Mouse (Mus musculus): ENCODE measurements around the gene Casq2. TPM values are rescaled to one million over a fixed set of nuclear protein-coding genes. Genes with fewer than 3 reads are reported as not detected.

The Casq2 gene
- polyA plus RNA-seq, 1 experiment from 2014 or later, result 7.0 TPM

DNA sequence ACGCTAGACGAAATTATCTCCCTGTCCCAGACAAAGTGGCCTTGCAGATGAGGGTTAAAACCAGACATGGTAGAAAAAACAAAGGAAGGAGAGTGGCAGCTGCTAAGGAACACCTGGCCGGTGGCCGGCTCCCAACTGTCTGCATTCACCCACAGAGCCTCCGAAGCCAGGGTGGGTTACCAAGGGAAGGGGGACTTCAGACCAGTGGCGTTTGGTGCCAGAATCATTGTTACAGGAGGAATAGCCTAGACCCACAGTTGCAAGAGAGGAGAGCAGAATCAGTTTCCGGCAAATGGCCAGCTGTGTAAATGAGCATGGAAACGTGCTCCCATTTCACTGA is 23.6 kb upstream of the Casq2 start:
- no peaks in the 10 kb centered on the region; the same call in 1 of the 2 replicates for H3K4me1 ChIP-seq (ENCODE audit: insufficient read depth, low read depth, low read length)
- TF ChIP-seq EP300 (IDR thresholded peaks at IDR 0.05) (no peak), CTCF (IDR thresholded peaks at IDR 0.05) (no peak)
- H3K27ac ChIP-seq (ENCODE audit: low read length), result no peak overlapping the region
- H3K9me3 ChIP-seq (ENCODE audit: low read length), result no peaks in the 10 kb centered on the region
- WGBS, result 27% methylated on average over 8 of the region's 8 CpGs
- ATAC-seq, result no peak
- no peak overlapping the region for H3K9ac ChIP-seq (replicated peaks; ENCODE audit: low read depth)
- H3K4me2 ChIP-seq (replicated peaks; ENCODE audit: low read depth, low read length), result no peak overlapping the region
- H3K36me3 ChIP-seq (ENCODE audit: insufficient read depth, low read length), result no peaks in the 10 kb centered on the region
- H3K4me3 ChIP-seq (ENCODE audit: low read depth, low read length), result no peak overlapping the region
- no peaks in the 10 kb centered on the region for H3K27me3 ChIP-seq (replicated peaks; ENCODE audit: insufficient read depth, low read length)
- DNase-seq (ENCODE audit: low spot score), result no peak

DNA sequence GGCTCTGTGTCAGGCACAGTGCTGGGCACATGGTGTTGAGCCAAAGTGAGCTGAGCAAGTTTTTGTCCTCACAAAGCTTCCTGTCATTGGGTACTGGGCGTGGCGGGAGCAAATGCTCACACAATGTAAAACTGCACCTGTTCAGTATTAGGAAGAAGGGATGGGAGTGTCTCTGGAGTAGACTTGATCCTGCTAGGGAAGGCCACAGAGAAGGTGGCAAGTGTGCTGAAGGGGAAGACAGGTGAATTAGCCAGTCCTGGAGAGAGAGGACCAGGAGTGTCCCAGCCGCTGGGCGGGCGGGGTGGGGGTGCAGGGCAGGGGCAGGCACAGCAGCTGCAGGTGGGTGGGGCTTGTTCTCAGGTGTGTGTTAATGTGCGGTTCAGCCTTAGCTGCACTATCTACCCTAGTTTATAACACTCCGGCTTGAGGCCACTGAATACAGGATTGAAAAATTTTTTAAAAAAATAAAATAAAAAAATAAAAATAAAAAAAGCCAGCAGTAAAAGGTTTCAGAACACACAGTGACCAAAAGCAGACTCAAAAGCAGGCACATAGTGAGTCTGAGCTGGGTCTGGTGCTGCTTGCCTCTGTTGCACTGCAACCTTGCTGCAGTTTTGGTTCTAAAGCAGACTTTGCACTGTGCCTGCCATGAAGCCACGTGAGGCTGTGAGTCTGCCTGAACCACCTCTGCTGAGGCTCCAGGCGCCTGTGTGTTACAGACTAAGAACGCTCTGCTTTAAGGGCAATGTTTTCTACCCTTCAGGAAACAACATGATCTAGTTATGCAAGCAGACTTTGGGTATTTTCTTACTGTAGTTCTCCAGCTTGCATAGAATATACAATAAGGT is 22.7 kb upstream of the Casq2 start:
- Histone ChIP-seq H3K4me2 (replicated peaks; ENCODE audit: low read depth, low read length) (no peak overlapping the region), H3K27ac (ENCODE audit: low read length) (no peak overlapping the region), H3K27me3 (replicated peaks; ENCODE audit: insufficient read depth, low read length) (no peaks in the 10 kb centered on the region; the same call in 1 of the 2 replicates), H3K4me1 (ENCODE audit: insufficient read depth, low read depth, low read length) (no peaks in the 10 kb centered on the region; the same call in 1 of the 2 replicates), H3K9ac (replicated peaks; ENCODE audit: low read depth) (no peak overlapping the region), H3K9me3 (ENCODE audit: low read length) (no peaks in the 10 kb centered on the region), H3K4me3 (ENCODE audit: low read depth, low read length) (no peak overlapping the region), H3K36me3 (ENCODE audit: insufficient read depth, low read length) (no peaks in the 10 kb centered on the region)
- no peak for TF ChIP-seq CTCF (IDR thresholded peaks at IDR 0.05)
- TF ChIP-seq EP300 (IDR thresholded peaks at IDR 0.05), result no peak
- WGBS, result 63% methylated on average over 10 of the region's 10 CpGs
- ATAC-seq, result no peak
- no peak for DNase-seq (ENCODE audit: low spot score)

DNA sequence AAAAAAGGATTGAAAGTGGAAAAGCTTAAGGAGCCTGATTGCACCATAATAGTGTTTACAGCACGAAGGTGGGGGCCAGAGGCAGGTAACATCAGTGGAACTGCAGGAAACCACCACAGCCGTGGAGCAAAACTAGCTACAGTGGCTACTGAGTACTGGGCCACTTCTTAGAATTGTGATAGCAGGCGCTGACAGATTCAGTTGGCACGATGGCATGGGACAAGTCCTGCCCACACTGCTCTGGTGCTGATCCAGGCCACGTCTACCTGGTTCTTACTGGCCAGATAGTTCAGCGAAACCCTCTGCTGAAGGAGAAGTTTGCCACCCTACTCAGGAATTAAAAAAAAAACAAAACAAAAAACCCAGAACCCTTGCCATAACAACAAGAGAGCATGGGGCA is 21.6 kb upstream of the Casq2 start:
- WGBS, result 75% methylated on average over 6 of the region's 6 CpGs
- Histone ChIP-seq H3K36me3 (ENCODE audit: insufficient read depth, low read length) (no peaks in the 10 kb centered on the region), H3K9ac (replicated peaks; ENCODE audit: low read depth) (no peak overlapping the region), H3K4me2 (replicated peaks; ENCODE audit: low read depth, low read length) (no peak overlapping the region), H3K27ac (ENCODE audit: low read length) (no peak overlapping the region), H3K27me3 (replicated peaks; ENCODE audit: insufficient read depth, low read length) (no peaks in the 10 kb centered on the region; the same call in 1 of the 2 replicates), H3K9me3 (ENCODE audit: low read length) (no peaks in the 10 kb centered on the region), H3K4me3 (ENCODE audit: low read depth, low read length) (no peak overlapping the region), H3K4me1 (ENCODE audit: insufficient read depth, low read depth, low read length) (no peaks in the 10 kb centered on the region; the same call in 1 of the 2 replicates)
- no peak for ATAC-seq
- no peak for TF ChIP-seq EP300 (IDR thresholded peaks at IDR 0.05)
- no peak for TF ChIP-seq CTCF (IDR thresholded peaks at IDR 0.05)
- no peak for DNase-seq (ENCODE audit: low spot score)

DNA sequence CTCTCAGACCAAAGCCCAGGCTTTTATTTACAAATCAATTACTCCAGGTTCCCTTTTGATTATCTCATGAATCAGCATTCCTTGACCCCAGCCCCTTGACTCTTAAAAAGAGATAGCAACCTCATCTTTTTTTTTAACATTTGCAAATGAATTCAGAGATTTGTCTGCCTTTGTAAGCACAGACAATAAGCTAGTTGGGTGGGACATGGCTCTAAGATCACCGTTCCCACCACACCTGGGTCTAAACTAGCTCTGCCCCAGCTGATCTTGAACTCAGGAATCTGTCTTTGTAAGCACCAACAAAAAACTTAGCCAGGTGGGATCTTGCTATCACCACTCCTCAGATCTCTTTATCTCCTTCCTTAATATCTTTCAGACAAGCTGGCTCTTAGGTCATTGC is 18.9 kb upstream of the Casq2 start:
- Histone ChIP-seq H3K4me3 (ENCODE audit: low read depth, low read length) (no peak overlapping the region), H3K9ac (replicated peaks; ENCODE audit: low read depth) (no peak overlapping the region), H3K9me3 (ENCODE audit: low read length) (no peaks in the 10 kb centered on the region), H3K27ac (ENCODE audit: low read length) (no peak overlapping the region), H3K36me3 (ENCODE audit: insufficient read depth, low read length) (no peaks in the 10 kb centered on the region), H3K4me2 (replicated peaks; ENCODE audit: low read depth, low read length) (no peak overlapping the region), H3K4me1 (ENCODE audit: insufficient read depth, low read depth, low read length) (no peaks in the 10 kb centered on the region; the same call in 1 of the 2 replicates), H3K27me3 (replicated peaks; ENCODE audit: insufficient read depth, low read length) (no peaks in the 10 kb centered on the region; the same call in 1 of the 2 replicates)
- ATAC-seq, result no peak
- DNase-seq (ENCODE audit: low spot score), result no peak
- WGBS, result 44% methylated on average over 1 of the region's 1 CpGs
- no peak for TF ChIP-seq EP300 (IDR thresholded peaks at IDR 0.05)
- no peak for TF ChIP-seq CTCF (IDR thresholded peaks at IDR 0.05)

DNA sequence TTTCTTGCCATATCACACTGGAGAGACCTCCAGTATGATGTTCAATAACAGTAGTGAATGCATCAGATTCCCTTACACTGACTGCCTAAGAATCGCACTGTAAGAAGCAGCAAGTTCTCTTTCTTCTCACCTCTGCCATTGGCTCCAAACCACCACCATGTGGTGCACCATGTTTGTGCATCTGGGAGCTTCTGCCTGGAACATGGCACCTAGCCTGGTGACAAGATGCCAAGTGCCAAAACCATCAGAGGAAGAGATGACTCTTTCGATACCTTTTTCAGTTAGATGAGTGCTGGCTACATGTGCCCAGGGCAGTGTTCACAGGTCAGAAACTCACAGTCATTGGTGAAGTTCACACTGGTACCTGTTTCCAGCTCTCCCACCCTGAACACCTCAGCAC is 18.4 kb upstream of the Casq2 start:
- TF ChIP-seq EP300 (IDR thresholded peaks at IDR 0.05) (no peak), CTCF (IDR thresholded peaks at IDR 0.05) (no peak)
- 94% methylated on average over 2 of the region's 2 CpGs for WGBS
- Histone ChIP-seq H3K9ac (replicated peaks; ENCODE audit: low read depth) (no peak overlapping the region), H3K27me3 (replicated peaks; ENCODE audit: insufficient read depth, low read length) (no peaks in the 10 kb centered on the region; the same call in 1 of the 2 replicates), H3K36me3 (ENCODE audit: insufficient read depth, low read length) (no peaks in the 10 kb centered on the region), H3K27ac (ENCODE audit: low read length) (no peak overlapping the region), H3K4me2 (replicated peaks; ENCODE audit: low read depth, low read length) (no peak overlapping the region), H3K4me3 (ENCODE audit: low read depth, low read length) (no peak overlapping the region), H3K9me3 (ENCODE audit: low read length) (no peaks in the 10 kb centered on the region), H3K4me1 (ENCODE audit: insufficient read depth, low read depth, low read length) (no peaks in the 10 kb centered on the region; the same call in 1 of the 2 replicates)
- ATAC-seq (no peak), DNase-seq (ENCODE audit: low spot score) (no peak)

DNA sequence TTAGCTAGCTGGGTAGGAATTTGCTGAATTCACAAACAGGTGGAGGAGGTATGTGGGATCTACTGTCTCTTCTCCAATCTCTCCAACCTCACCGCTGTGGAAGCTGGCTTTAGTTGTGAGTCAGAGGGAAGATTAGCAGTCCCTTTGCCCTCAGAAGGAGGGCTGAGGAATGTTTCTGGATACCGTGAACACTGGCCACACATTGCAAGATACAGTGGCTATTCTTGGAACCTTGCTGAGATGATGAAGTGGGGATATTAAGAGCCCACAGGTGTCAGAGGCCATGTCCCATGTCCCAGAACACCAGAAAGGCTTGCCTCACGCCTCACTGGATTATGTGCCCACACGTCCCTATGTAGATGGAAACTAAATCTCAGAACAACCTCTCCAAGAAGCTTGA is 17.0 kb upstream of the Casq2 start:
- H3K4me1 ChIP-seq (ENCODE audit: insufficient read depth, low read depth, low read length), result no peaks in the 10 kb centered on the region; the same call in 1 of the 2 replicates
- H3K27ac ChIP-seq (ENCODE audit: low read length), result no peak overlapping the region
- no peak overlapping the region for H3K4me2 ChIP-seq (replicated peaks; ENCODE audit: low read depth, low read length)
- WGBS, result 63% methylated on average over 4 of the region's 4 CpGs
- H3K36me3 ChIP-seq (ENCODE audit: insufficient read depth, low read length), result no peaks in the 10 kb centered on the region
- TF ChIP-seq CTCF (IDR thresholded peaks at IDR 0.05) (no peak), EP300 (IDR thresholded peaks at IDR 0.05) (no peak)
- no peaks in the 10 kb centered on the region; the same call in 1 of the 2 replicates for H3K27me3 ChIP-seq (replicated peaks; ENCODE audit: insufficient read depth, low read length)
- no peak for DNase-seq (ENCODE audit: low spot score)
- no peak overlapping the region for H3K4me3 ChIP-seq (ENCODE audit: low read depth, low read length)
- no peak overlapping the region for H3K9ac ChIP-seq (replicated peaks; ENCODE audit: low read depth)
- ATAC-seq, result no peak
- H3K9me3 ChIP-seq (ENCODE audit: low read length), result no peaks in the 10 kb centered on the region
